Mouse (Mus musculus) ovary, postnatal 36 days (tissue): ENCODE measurements around the gene Aplf.
A peak's percentile ranks its signal among the peaks of the same experiment; 100 is the strongest.

ENCODE experiments used
- DNase-seq: peaks from one replicate; pipeline ENCODE4 v3.0.0; 2022; ENCODE audit warnings: low spot score, mixed read lengths

Gene Aplf

GRCm38 (mm10) chr6:87623151-87623550 lies 48.8 kb downstream of the Aplf start:
- DNase-seq = no peak

- DNase-seq = peak; percentile 55
Measured at GRCm38 (mm10) chr6:87621281-87621680, 50.7 kb downstream of the Aplf start.

GRCm38 (mm10) chr6:87618021-87618420 lies 54.0 kb downstream of the Aplf start:
- no peak for DNase-seq

- no peak for DNase-seq
Measured at GRCm38 (mm10) chr6:87615696-87616083, 56.3 kb downstream of the Aplf start.

GRCm38 (mm10) chr6:87614794-87615695 lies 56.9 kb downstream of the Aplf start:
- DNase-seq = peak; percentile 54

GRCm38 (mm10) chr6:87599825-87600224 lies 72.2 kb downstream of the Aplf start:
- DNase-seq = no peak

GRCm38 (mm10) chr6:87597116-87597833 lies 74.7 kb downstream of the Aplf start:
- DNase-seq = no peak

GRCm38 (mm10) chr6:87594188-87594587 lies 77.8 kb downstream of the Aplf start:
- DNase-seq = no peak

GRCm38 (mm10) chr6:87590394-87591281 lies 81.4 kb downstream of the Aplf start, which contains the start of gene Prokr1:
Prokr1 (minus strand) TSS chr6:87590743.
- peak; percentile 62 for DNase-seq

GRCm38 (mm10) chr6:87589718-87590393 lies 82.1 kb downstream of the Aplf start:
- DNase-seq = no peak

- no peak for DNase-seq
Measured at GRCm38 (mm10) chr6:87583991-87584390, 88.0 kb downstream of the Aplf start.

GRCm38 (mm10) chr6:87583183-87583611 lies 88.8 kb downstream of the Aplf start:
- DNase-seq = no peak

GRCm38 (mm10) chr6:87582456-87582855 lies 89.5 kb downstream of the Aplf start:
- DNase-seq = no peak

GRCm38 (mm10) chr6:87581581-87581980 lies 90.4 kb downstream of the Aplf start:
- DNase-seq = no peak

GRCm38 (mm10) chr6:87581071-87581470 lies 90.9 kb downstream of the Aplf start:
- no peak for DNase-seq
